Mouse (Mus musculus): ENCODE measurements at regions not wholly inside any gene's neighbourhood (a gene's known extent, or its start where the extent isn't known, plus 50 kb on each side); places are given as distances from the start of the nearest gene placed in this dataset.

DNA sequence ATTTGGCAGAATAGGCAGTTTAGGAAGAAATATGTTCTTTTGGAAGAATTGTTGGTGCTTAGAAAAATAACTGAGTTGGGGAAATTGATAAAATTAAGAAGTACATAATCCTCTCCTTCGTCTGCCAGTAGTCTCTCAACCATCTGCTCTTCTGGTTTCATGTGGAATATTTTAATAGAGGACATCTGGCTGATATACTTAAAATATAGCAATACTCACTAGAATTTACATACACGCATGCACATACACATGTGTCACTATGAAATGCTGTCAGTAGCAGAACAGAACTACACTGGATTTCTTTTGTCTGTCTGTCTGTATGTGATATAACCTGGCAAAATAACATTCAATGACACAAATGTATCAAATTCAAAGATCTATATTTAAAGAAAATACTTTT lies 168.4 kb upstream of the 1700003H04Rik start:
- TF ChIP-seq CTCF (IDR thresholded peaks at IDR 0.05; ENCODE audit: control insufficient read depth, insufficient read depth, insufficient read length) (no peak), MYOD1 (IDR thresholded peaks at IDR 0.05; ENCODE audit: control insufficient read depth, insufficient read length, low read depth) (no peak), USF1 (IDR thresholded peaks at IDR 0.05; ENCODE audit: low read depth) (no peak), MAX (IDR thresholded peaks at IDR 0.05) (no peak), CEBPB (IDR thresholded peaks at IDR 0.05; ENCODE audit: low read depth) (no peak), MYOG (IDR thresholded peaks at IDR 0.05; ENCODE audit: control insufficient read depth, extremely low read depth, insufficient read length) (no peak), FOSL1 (IDR thresholded peaks at IDR 0.05; ENCODE audit: insufficient read depth, low read length, poor library complexity, severe bottlenecking) (no peak)

All from C2C12 (cell line).